Mouse (Mus musculus) heart, embryonic 14.5 days (tissue): ENCODE data around the gene Ren1. TPM values are rescaled to one million over a fixed set of nuclear protein-coding genes. Genes with fewer than 3 reads are reported as not detected.
A peak's percentile ranks its signal among the peaks of the same experiment; 100 is the strongest.

Source experiments
- ATAC-seq: fragments of 200-750 bp; cut with Nextera tagmentation; 2 replicates; pipeline ENCODE4 v1.8.0; 2017; ENCODE audit warnings: low read depth, moderate TSS enrichment; ENCODE audit not compliant: insufficient number of reproducible peaks, insufficient read depth, low FRiP score
- H3K27ac ChIP-seq, 2 experiments: fragments of 200-500 bp in 1 of 2; fragments of 300-500 bp in 1 of 2; sonication (generic) in 1 of 2; replicated peaks in 1 of 2; 2 replicates each; pipeline ENCODE4 v1.5.1; 2012 to 2014; ENCODE audit warnings: low read depth in 2 of 2, low read length in 2 of 2, control low read depth in 1 of 2, mild to moderate bottlenecking in 1 of 2, mixed read lengths in 1 of 2; ENCODE audit not compliant: control insufficient read depth in 1 of 2, insufficient read depth in 1 of 2
- H3K27me3 ChIP-seq: fragments of 300-500 bp; sonication (generic); 2 replicates; pipeline ENCODE4 v1.6.1; 2014; ENCODE audit warnings: mild to moderate bottlenecking, low read length, control low read depth; ENCODE audit not compliant: control insufficient read depth, insufficient read depth
- H3K36me3 ChIP-seq: fragments of 300-500 bp; sonication (generic); 2 replicates; pipeline ENCODE4 v1.6.1; 2014; ENCODE audit warnings: mild to moderate bottlenecking, control low read depth, low read length, mixed read lengths; ENCODE audit not compliant: control insufficient read depth, insufficient read depth
- H3K4me1 ChIP-seq, 2 experiments: fragments of 200-500 bp in 1 of 2; fragments of 300-500 bp in 1 of 2; sonication (generic) in 1 of 2; 2 replicates each; pipeline ENCODE4 v1.6.1; 2012 to 2014; ENCODE audit warnings: low read length in 2 of 2, control low read depth in 1 of 2, mixed read lengths in 1 of 2; ENCODE audit not compliant: control insufficient read depth in 2 of 2, insufficient read depth in 2 of 2
- H3K4me2 ChIP-seq: fragments of 300-500 bp; sonication (generic); 2 replicates; pipeline ENCODE4 v1.6.1; 2014; ENCODE audit warnings: mild to moderate bottlenecking, low read length
- H3K4me3 ChIP-seq, 2 experiments: fragments of 200-500 bp in 1 of 2; fragments of 300-500 bp in 1 of 2; sonication (generic) in 1 of 2; 2 replicates each; pipeline ENCODE4 v1.5.1; 2012 to 2014; ENCODE audit warnings: low read length in 2 of 2, mild to moderate bottlenecking in 2 of 2, control low read depth in 1 of 2, low read depth in 1 of 2, moderate library complexity in 1 of 2; ENCODE audit not compliant: control insufficient read depth in 1 of 2, insufficient read depth in 1 of 2
- H3K9ac ChIP-seq: fragments of 300-500 bp; sonication (generic); 2 replicates; pipeline ENCODE4 v1.6.1; 2014; ENCODE audit warnings: mild to moderate bottlenecking, low read length
- H3K9me3 ChIP-seq: fragments of 300-500 bp; sonication (generic); 2 replicates; pipeline ENCODE4 v1.6.1; 2016; ENCODE audit warnings: low read length, control low read depth; ENCODE audit not compliant: control insufficient read depth
- WGBS: fragments of 180-500 bp; shearing (Covaris S2); extraction: QIAGEN DNeasy Blood & Tissue Kit; methylation state at CpG from one replicate; pipeline ENCODE4 v1.1.7; 2014; 5-methylcytosine and 5-hydroxymethylcytosine counted together
- polyA plus RNA-seq: library from polyadenylated mRNA; unstranded; fragments of >200 nt; fragmentation: Nextera tagmentation; extraction: Ambion mirVana; gene quantifications from 2 replicates; pipeline ENCODE4 v1.2.1, GENCODE M21; 2014

Gene Ren1
- polyA plus RNA-seq, 1 experiment from 2014 or later, result not detected

DNA sequence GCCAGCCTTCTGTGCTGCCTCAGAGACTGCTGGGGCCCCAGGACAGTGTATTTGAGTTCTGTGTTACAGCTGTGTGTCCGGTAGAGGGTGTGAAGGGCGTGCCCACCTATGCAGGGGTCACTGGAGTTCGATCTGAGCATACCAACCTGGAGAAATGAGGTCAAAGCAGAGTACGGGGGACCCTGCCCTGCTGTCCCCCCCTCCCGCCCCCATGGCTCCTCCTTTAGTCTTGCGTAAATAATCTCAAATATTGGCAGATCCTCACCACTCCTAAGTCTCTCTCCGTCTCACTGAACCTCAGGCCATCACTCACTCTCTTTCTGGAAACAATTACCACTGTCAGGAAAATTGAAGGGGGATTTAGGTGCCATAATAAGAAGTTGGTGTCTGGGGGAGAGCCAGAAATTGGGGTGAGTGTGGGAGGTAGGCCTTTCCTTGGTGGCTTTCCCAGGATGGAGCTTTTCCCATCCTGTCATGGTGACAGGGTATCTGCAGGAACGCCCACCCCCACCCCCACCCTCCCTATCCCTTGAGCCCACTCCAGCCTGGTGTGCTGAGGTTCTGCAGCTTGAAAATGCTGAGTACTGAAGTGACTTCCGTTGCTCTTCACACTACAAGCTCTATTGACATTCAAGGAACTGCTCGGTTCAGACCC is 16.8 kb downstream of the Ren1 start:
- Histone ChIP-seq H3K4me3 (no peak overlapping the region), H3K36me3 (no peaks in the 10 kb centered on the region), H3K9me3 (no peaks in the 10 kb centered on the region), H3K4me1 (peaks cover 18 to 26% of the 10 kb centered on the region in 2 experiments), H3K27me3 (peaks cover 22% of the 10 kb centered on the region), H3K27ac (peak overlapping the region in 1 of 2 experiments; percentile 41; a peak in 1 of 4 replicates), H3K9ac (no peak overlapping the region), H3K4me2 (no peak overlapping the region)
- ATAC-seq, result no peak
- 55% methylated on average over 10 of the region's 10 CpGs for WGBS

DNA sequence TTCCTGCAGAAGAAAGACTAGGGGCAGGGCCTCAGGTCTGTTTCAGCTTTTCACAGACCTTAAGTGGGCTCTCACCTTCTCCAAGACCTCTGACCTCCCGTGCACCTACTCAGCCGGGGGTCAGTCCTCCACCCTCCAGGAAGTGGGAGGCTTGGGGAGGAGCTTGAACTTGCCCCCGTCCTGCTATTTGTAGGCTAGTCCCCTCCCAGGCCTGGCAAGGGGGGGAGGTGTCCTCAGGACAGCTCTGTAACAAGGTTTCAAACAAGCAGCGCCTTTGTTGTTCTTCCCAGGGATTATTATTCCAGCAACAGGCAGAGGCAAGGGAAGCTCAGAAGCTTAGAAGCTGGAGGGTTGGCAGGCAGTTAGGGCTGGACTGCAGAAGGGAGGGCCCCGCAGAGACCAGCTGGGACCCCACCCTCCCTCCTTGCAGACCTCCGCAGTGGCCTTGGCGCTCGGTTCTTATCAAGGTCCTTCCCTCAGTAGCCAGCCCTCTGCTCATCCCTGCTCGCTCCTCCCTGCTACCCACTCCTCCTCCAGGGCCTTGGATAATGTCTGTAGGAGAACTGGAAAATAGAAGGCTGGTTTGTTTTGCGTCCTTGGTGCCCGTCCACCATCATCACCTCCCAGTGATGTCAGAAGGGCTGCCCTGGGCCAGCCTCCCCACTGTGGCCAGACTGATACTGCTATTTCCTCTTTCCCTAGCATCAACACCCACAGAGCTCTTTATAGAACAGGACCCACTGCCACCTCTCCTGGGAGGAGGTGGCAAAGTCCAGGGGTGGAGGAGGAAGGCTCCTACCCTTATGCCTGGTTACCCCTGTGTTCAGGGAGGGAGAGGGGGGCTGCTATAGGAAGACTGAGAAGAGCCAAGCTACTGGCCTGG is 17.5 kb downstream of the Ren1 start:
- Histone ChIP-seq H3K4me3 (no peak overlapping the region), H3K4me1 (peaks cover 18 to 26% of the 10 kb centered on the region in 2 experiments), H3K4me2 (no peak overlapping the region), H3K9ac (no peak overlapping the region), H3K9me3 (no peaks in the 10 kb centered on the region), H3K36me3 (no peaks in the 10 kb centered on the region), H3K27ac (peak overlapping the region in 1 of 2 experiments; percentile 41; a peak in 1 of 4 replicates), H3K27me3 (peaks cover 18% of the 10 kb centered on the region)
- 11% methylated on average over 11 of the region's 11 CpGs for WGBS
- ATAC-seq, result no peak; the same call in 1 of the 2 replicates

DNA sequence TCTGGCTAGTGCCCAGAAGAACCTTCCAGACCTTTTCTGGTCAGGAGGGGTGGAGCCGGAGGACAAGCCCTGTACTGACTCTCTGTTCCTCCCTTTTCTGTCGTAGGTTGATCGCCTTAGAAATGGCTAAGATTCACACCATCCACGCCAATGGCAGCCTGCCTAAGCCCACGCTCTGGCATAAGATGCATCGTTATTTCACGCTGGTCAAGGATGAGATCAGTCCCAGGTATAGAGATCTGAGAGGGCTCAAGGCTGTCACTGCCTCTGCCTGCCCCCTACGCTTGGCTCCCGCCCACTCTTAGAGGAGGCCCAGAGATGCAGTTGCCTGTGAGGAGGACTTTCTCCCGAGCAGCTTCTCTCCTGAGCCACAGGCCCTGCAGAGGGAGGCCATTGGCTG is 18.3 kb downstream of the Ren1 start:
- no peak overlapping the region for H3K4me2 ChIP-seq
- no peak overlapping the region for H3K9ac ChIP-seq
- H3K27me3 ChIP-seq, result peaks cover 18% of the 10 kb centered on the region
- WGBS, result 61% methylated on average over 10 of the region's 10 CpGs
- no peak overlapping the region for H3K4me3 ChIP-seq
- H3K36me3 ChIP-seq, result no peaks in the 10 kb centered on the region
- H3K4me1 ChIP-seq, result peaks cover 18 to 26% of the 10 kb centered on the region in 2 experiments
- no peaks in the 10 kb centered on the region for H3K9me3 ChIP-seq
- no peak for ATAC-seq
- H3K27ac ChIP-seq, result no peak overlapping the region

DNA sequence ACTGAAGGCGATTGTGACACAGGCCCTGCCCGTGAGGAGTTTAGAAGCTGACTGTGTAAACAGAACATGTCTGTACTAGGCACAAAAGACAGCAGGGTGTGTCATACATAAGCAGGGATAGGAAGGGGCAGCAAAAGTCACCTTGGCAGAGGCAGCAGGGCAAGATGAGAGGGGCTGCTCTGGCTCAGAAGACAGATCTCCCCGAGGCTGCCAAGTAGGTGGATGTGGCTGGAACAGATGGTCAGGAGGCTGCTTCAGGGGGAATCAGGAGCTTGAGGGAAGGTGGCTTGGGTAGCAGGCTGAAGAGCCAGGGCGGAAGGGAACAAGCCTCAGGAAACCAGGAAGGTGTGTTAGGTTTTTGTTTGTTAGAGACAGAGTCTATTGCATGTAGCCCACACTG is 20.0 kb downstream of the Ren1 start:
- WGBS, result 76% methylated on average over 4 of the region's 4 CpGs

DNA sequence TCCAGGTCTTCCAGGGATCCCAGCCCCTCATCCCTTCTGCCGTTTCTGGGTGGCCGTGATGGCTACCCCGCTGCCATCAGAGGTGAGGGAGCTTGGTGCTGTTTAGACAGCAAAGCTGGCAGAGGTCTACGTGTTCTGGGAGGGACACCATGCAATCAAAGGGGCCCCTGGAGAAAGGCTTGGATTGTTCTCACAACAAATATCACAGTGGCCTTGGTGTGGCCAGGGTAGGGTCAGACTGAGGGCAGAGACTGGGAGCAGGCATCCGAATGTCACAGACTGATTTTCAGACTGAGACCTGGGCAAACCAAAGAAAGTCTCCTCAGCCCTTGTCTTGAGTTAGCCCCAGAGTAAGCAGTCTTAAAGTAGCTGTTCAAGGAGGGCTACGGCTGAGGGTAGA is 21.1 kb downstream of the Ren1 start:
- no peaks in the 10 kb centered on the region for H3K36me3 ChIP-seq
- no peak overlapping the region for H3K4me2 ChIP-seq
- no peak overlapping the region for H3K9ac ChIP-seq
- no peaks in the 10 kb centered on the region for H3K27me3 ChIP-seq
- no peak for ATAC-seq
- 72% methylated on average over 6 of the region's 6 CpGs for WGBS
- no peak overlapping the region for H3K4me3 ChIP-seq
- H3K9me3 ChIP-seq, result no peaks in the 10 kb centered on the region
- peaks cover 8 to 12% of the 10 kb centered on the region in 2 experiments; a peak in 3 of 4 replicates for H3K4me1 ChIP-seq
- no peak overlapping the region for H3K27ac ChIP-seq

More for the DNA sequence above, 20.0 kb downstream of the Ren1 start:
- ATAC-seq, result no peak
- H3K4me3 ChIP-seq, result no peak overlapping the region
- peaks cover 7% of the 10 kb centered on the region; the same call in 1 of the 2 replicates for H3K27me3 ChIP-seq
- no peak overlapping the region for H3K27ac ChIP-seq
- no peaks in the 10 kb centered on the region for H3K36me3 ChIP-seq
- H3K4me1 ChIP-seq, result peaks cover 10 to 15% of the 10 kb centered on the region in 2 experiments
- H3K9me3 ChIP-seq, result no peaks in the 10 kb centered on the region
- no peak overlapping the region for H3K4me2 ChIP-seq
- no peak overlapping the region for H3K9ac ChIP-seq

DNA sequence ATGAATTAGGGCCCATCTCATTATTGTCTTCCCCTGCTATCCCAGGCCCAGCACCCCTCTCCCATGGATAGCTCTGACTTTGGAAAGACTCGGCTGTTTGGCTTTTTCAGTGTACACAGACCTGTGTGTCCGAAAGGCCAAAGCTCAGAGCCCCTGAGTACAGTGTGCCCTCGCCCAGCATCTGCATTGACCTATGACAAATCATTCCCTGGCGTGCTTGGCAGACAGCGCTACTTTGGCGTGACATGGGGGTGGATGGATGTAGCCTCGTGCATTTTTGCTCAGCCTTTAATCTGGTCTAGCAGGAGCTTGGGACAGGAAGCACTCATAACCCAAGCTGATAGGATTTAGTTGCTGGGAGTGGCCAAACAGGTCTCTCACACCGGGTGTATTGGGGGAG is 21.8 kb downstream of the Ren1 start:
- 52% methylated on average over 8 of the region's 8 CpGs for WGBS
- H3K4me2 ChIP-seq, result no peak overlapping the region

DNA sequence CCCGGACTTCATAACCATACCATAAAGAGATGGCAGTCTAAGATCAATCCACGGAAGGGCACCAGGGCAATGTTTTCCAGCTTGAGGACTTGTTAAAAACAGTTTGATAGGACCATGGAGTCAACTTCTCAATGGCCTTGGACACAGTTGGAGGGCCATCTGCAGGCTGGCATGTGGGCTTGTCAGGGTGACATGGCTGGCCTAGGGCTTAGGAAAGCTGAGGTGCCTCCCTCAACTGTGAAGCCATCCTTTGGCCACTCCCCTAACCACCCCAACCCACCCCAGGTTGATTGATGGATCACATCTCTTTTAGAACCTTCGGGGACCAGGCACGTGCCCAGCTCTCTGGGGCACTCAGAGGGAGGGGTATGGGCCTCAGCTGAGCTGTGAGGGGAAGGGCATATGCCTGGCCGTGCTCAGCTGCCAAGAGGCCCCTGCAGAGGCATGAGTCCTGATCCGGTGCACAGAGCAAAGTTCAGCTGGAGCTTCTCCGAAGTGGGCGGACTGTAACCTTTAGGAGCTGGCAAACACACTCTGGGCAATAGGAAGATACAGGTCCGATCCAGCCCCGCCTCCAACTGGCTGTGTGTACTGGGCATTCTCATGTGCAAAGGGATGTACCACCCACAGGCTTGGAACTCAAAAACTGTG is 25.5 kb downstream of the Ren1 start:
- no peaks in the 10 kb centered on the region for H3K9me3 ChIP-seq
- H3K27me3 ChIP-seq, result no peaks in the 10 kb centered on the region
- no peak overlapping the region for H3K4me3 ChIP-seq
- H3K27ac ChIP-seq, result no peak overlapping the region
- H3K4me1 ChIP-seq, result peaks cover 6 to 16% of the 10 kb centered on the region in 2 experiments; a peak in 2 of 4 replicates
- H3K9ac ChIP-seq, result no peak overlapping the region
- H3K4me2 ChIP-seq, result no peak overlapping the region
- no peaks in the 10 kb centered on the region for H3K36me3 ChIP-seq
- ATAC-seq, result no peak
- WGBS, result 65% methylated on average over 10 of the region's 10 CpGs

More for the DNA sequence above, 21.8 kb downstream of the Ren1 start:
- Histone ChIP-seq H3K36me3 (no peaks in the 10 kb centered on the region), H3K9ac (no peak overlapping the region), H3K27me3 (no peaks in the 10 kb centered on the region), H3K4me1 (peaks cover 8 to 12% of the 10 kb centered on the region in 2 experiments; a peak in 3 of 4 replicates), H3K27ac (no peak overlapping the region), H3K9me3 (no peaks in the 10 kb centered on the region), H3K4me3 (no peak overlapping the region)
- ATAC-seq, result no peak
